In the genomic region with DNA sequence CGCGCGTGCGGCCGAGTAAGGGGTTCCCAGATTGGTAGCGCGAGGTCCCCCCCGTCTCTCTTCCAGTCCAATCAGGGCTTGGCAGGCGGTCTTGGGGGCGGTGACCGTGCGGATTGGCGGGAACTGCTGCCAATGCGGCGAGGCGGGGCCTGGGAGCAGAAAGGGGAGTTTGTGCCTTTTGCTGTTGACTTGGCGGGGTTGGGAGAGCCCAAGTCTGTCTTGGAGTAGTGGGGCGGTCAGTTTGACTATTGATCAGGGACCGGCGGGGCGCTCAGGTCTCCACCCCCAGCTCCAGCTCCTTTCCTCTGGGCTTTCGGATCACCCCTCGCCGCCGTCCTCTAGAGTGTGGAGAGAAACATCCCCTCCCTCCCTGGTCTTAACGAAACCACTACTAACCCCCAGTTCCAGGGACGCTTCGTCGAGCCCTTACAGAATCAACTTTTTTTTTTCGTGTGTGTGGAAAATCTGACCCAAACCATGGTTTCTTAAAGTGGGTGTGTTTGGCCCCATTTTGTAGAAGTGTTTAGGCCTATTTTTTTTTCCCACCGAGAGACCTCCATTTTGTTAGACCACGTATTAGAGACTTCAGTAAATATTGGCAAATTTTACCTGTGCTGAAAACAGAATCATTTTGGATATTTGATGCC, we compare ENCODE assay signal across 8 mouse cellular contexts. TPM values are rescaled to one million over a fixed set of nuclear protein-coding genes. Genes with fewer than 3 reads are reported as not detected.
DNase-seq lines count a peak whose midpoint lies in the region; ATAC-seq lines count a peak whose summit lies in the region.

No protein-coding gene starts in this region.

- DNase-seq in NIH3T3 (ENCODE audit: low read depth): peak; percentile 99
- peak; percentile 100 for DNase-seq in cerebellum, postnatal 10 days
- DNase-seq in frontal cortex, postnatal 10 days (ENCODE audit: low spot score in 2 of 2): peak; percentile 97
- peak; percentile 89 to 93 for DNase-seq in layer of hippocampus, postnatal 25 days (ENCODE audit: extremely low spot score in 1 of 2, low spot score in 1 of 2)
- DNase-seq in lung, postnatal 25 days (ENCODE audit: low spot score): peak; percentile 99
- DNase-seq in retina, embryonic 14.5 days (ENCODE audit: low spot score): peak; percentile 97
- peak; percentile 97 for DNase-seq in thymus, postnatal 4 days

- ATAC-seq in hindbrain, embryonic 12.5 days (ENCODE audit: low FRiP score): peak; percentile 95

- peak overlapping the region; percentile 77 for H3K4me3 ChIP-seq in hindbrain, embryonic 12.5 days

- H3K4me2 ChIP-seq in hindbrain, embryonic 12.5 days (replicated peaks): peak overlapping the region; percentile 48

- H3K4me1 ChIP-seq in hindbrain, embryonic 12.5 days: peaks cover 8% of the 10 kb centered on the region

- H3K36me3 ChIP-seq in hindbrain, embryonic 12.5 days: no peaks in the 10 kb centered on the region

- H3K9me3 ChIP-seq in hindbrain, embryonic 12.5 days (replicated peaks): no peaks in the 10 kb centered on the region

- H3K27me3 ChIP-seq in hindbrain, embryonic 12.5 days: no peaks in the 10 kb centered on the region

- WGBS in hindbrain, embryonic 12.5 days: under 1% methylated on average over 32 of the region's 32 CpGs

- peak overlapping the region; percentile 99 for H3K27ac ChIP-seq in hindbrain, embryonic 12.5 days

- peak overlapping the region; percentile 92 for H3K9ac ChIP-seq in hindbrain, embryonic 12.5 days

RNA-seq across cellular contexts. Expression of a gene that starts 1.0 kb away (rescaled TPM):
- polyA plus RNA-seq in hindbrain, embryonic 12.5 days (2016; fragmentation: Nextera tagmentation; extraction: Ambion mirVana): 48.6 and 49.3 TPM in 2 replicates
- 100 to 1,000 TPM; 133 to 214 TPM for total RNA-seq in layer of hippocampus, postnatal 25 days (2021)

RNA-seq across cellular contexts. Expression of a gene that starts 18.8 kb away (rescaled TPM):
- 100 and 122 TPM in 2 replicates for polyA plus RNA-seq in hindbrain, embryonic 12.5 days (2016; fragmentation: Nextera tagmentation; extraction: Ambion mirVana)
- total RNA-seq in layer of hippocampus, postnatal 25 days (2021): 10 to 100 TPM; 50.7 to 63.4 TPM

Comparison
In these comparisons a context has a peak if more than half of its experiments do, and no peak if none do; other contexts are left out.
1. Peak in every context shown above with its lines: DNase-seq, ATAC-seq, H3K4me3 ChIP-seq and H3K27ac ChIP-seq.